Mouse (Mus musculus) cortical plate, adult 2 months (tissue): ENCODE results near the gene Osbp2.

Source experiments
- CTCF ChIP-seq: fragments of 200-500 bp; IDR thresholded peaks from 2 replicates; pipeline ENCODE4 v1.5.1; 2011; ENCODE audit warnings: mild to moderate bottlenecking, control low read depth, low read length; ENCODE audit not compliant: insufficient read depth; ENCODE audit errors: extremely low read depth
- POLR2A ChIP-seq: fragments of 200-500 bp; IDR thresholded peaks from 2 replicates; pipeline ENCODE4 v1.6.1; 2011; ENCODE audit warnings: mild to moderate bottlenecking, low read length, control low read depth; ENCODE audit not compliant: insufficient read depth; ENCODE audit errors: extremely low read depth

- TF ChIP-seq CTCF (no peak), POLR2A (no peak)
These were observed 147.0 kb downstream of the Osbp2 start for GRCm38 (mm10) chr11:3716662-3717061.
